Mouse (Mus musculus): Measurements from ENCODE around the gene Fam166b. TPM values are rescaled to one million over a fixed set of nuclear protein-coding genes. Genes with fewer than 3 reads are reported as not detected.

Fam166b gene
- polyA plus RNA-seq, 1 experiment from 2014 or later, result 0.16 TPM

- Histone ChIP-seq H3K9me3 (ENCODE audit: control insufficient read depth) (no peaks in the 10 kb centered on the region), H3K27ac (ENCODE audit: low read depth, low read length) (no peak overlapping the region), H3K27me3 (replicated peaks; ENCODE audit: control insufficient read depth, insufficient read depth, low read length) (no peaks in the 10 kb centered on the region), H3K4me2 (replicated peaks; ENCODE audit: low read depth) (no peak overlapping the region), H3K4me3 (ENCODE audit: low read depth, low read length) (no peak overlapping the region), H3K36me3 (ENCODE audit: control insufficient read depth, insufficient read depth) (no peaks in the 10 kb centered on the region), H3K4me1 (replicated peaks; ENCODE audit: control insufficient read depth, insufficient read depth, low read length) (peaks cover 6% of the 10 kb centered on the region), H3K9ac (ENCODE audit: low read depth, low read length) (no peak overlapping the region)
- no peak for TF ChIP-seq CTCF (IDR thresholded peaks at IDR 0.05; ENCODE audit: low read depth)
- ATAC-seq, result no peak
- WGBS, result 85% methylated on average over 5 of the region's 5 CpGs
These were observed 32.6 kb downstream of the Fam166b start for GRCm38 (mm10) chr4:43396381-43396780.

- ATAC-seq, result no peak
- Histone ChIP-seq H3K27ac (ENCODE audit: low read depth, low read length) (no peak overlapping the region), H3K9ac (ENCODE audit: low read depth, low read length) (no peak overlapping the region)
These were observed 33.1 kb downstream of the Fam166b start for GRCm38 (mm10) chr4:43395836-43396235.

GRCm38 (mm10) chr4:43395147-43395546, 33.8 kb downstream of the Fam166b start:
- peak overlapping the region; percentile 63 for H3K27ac ChIP-seq (ENCODE audit: low read depth, low read length)
- no peak overlapping the region for H3K4me3 ChIP-seq (ENCODE audit: low read depth, low read length)
- peaks cover 6% of the 10 kb centered on the region for H3K4me1 ChIP-seq (replicated peaks; ENCODE audit: control insufficient read depth, insufficient read depth, low read length)
- ATAC-seq, result no peak
- H3K9ac ChIP-seq (ENCODE audit: low read depth, low read length), result no peak overlapping the region; the same call in 1 of the 2 replicates
- no peaks in the 10 kb centered on the region for H3K27me3 ChIP-seq (replicated peaks; ENCODE audit: control insufficient read depth, insufficient read depth, low read length)
- H3K9me3 ChIP-seq (ENCODE audit: control insufficient read depth), result no peaks in the 10 kb centered on the region
- H3K36me3 ChIP-seq (ENCODE audit: control insufficient read depth, insufficient read depth), result no peaks in the 10 kb centered on the region
- H3K4me2 ChIP-seq (replicated peaks; ENCODE audit: low read depth), result no peak overlapping the region
- no peak for TF ChIP-seq CTCF (IDR thresholded peaks at IDR 0.05; ENCODE audit: low read depth)
- 78% methylated on average over 5 of the region's 5 CpGs for WGBS

More at GRCm38 (mm10) chr4:43395836-43396235, 33.1 kb downstream of the Fam166b start:
- Histone ChIP-seq H3K4me1 (replicated peaks; ENCODE audit: control insufficient read depth, insufficient read depth, low read length) (peaks cover 6% of the 10 kb centered on the region), H3K36me3 (ENCODE audit: control insufficient read depth, insufficient read depth) (no peaks in the 10 kb centered on the region), H3K9me3 (ENCODE audit: control insufficient read depth) (no peaks in the 10 kb centered on the region), H3K27me3 (replicated peaks; ENCODE audit: control insufficient read depth, insufficient read depth, low read length) (no peaks in the 10 kb centered on the region), H3K4me3 (ENCODE audit: low read depth, low read length) (no peak overlapping the region), H3K4me2 (replicated peaks; ENCODE audit: low read depth) (no peak overlapping the region)
- TF ChIP-seq CTCF (IDR thresholded peaks at IDR 0.05; ENCODE audit: low read depth), result no peak
- WGBS, result 68% methylated on average over 9 of the region's 9 CpGs

- H3K36me3 ChIP-seq (ENCODE audit: control insufficient read depth, insufficient read depth), result no peaks in the 10 kb centered on the region
- H3K4me2 ChIP-seq (replicated peaks; ENCODE audit: low read depth), result no peak overlapping the region
- peak overlapping the region; percentile 63 for H3K27ac ChIP-seq (ENCODE audit: low read depth, low read length)
- peaks cover 6% of the 10 kb centered on the region; the same call in 1 of the 2 replicates for H3K4me1 ChIP-seq (replicated peaks; ENCODE audit: control insufficient read depth, insufficient read depth, low read length)
- no peak overlapping the region for H3K4me3 ChIP-seq (ENCODE audit: low read depth, low read length)
- ATAC-seq, result peak; percentile 61
- WGBS, result 30% methylated on average over 15 of the region's 15 CpGs
- no peak for TF ChIP-seq CTCF (IDR thresholded peaks at IDR 0.05; ENCODE audit: low read depth)
- no peak overlapping the region for H3K9ac ChIP-seq (ENCODE audit: low read depth, low read length)
- H3K9me3 ChIP-seq (ENCODE audit: control insufficient read depth), result no peaks in the 10 kb centered on the region
- no peaks in the 10 kb centered on the region for H3K27me3 ChIP-seq (replicated peaks; ENCODE audit: control insufficient read depth, insufficient read depth, low read length)
These were observed 34.5 kb downstream of the Fam166b start for GRCm38 (mm10) chr4:43394345-43394891.

GRCm38 (mm10) chr4:43391521-43392050, 37.3 kb downstream of the Fam166b start:
- H3K9ac ChIP-seq (ENCODE audit: low read depth, low read length), result no peak overlapping the region
- no peaks in the 10 kb centered on the region for H3K9me3 ChIP-seq (ENCODE audit: control insufficient read depth)
- ATAC-seq, result no peak
- WGBS, result 83% methylated on average over 3 of the region's 3 CpGs
- H3K4me2 ChIP-seq (replicated peaks; ENCODE audit: low read depth), result no peak overlapping the region
- TF ChIP-seq CTCF (IDR thresholded peaks at IDR 0.05; ENCODE audit: low read depth), result no peak
- no peaks in the 10 kb centered on the region for H3K27me3 ChIP-seq (replicated peaks; ENCODE audit: control insufficient read depth, insufficient read depth, low read length)
- no peak overlapping the region for H3K4me3 ChIP-seq (ENCODE audit: low read depth, low read length)
- no peaks in the 10 kb centered on the region for H3K4me1 ChIP-seq (replicated peaks; ENCODE audit: control insufficient read depth, insufficient read depth, low read length)
- H3K36me3 ChIP-seq (ENCODE audit: control insufficient read depth, insufficient read depth), result peaks cover 7% of the 10 kb centered on the region; the same call in 1 of the 2 replicates
- no peak overlapping the region for H3K27ac ChIP-seq (ENCODE audit: low read depth, low read length)

GRCm38 (mm10) chr4:43389845-43390440, 39.0 kb downstream of the Fam166b start:
- H3K4me2 ChIP-seq (replicated peaks; ENCODE audit: low read depth), result no peak overlapping the region
- no peak overlapping the region for H3K4me3 ChIP-seq (ENCODE audit: low read depth, low read length)
- no peak for ATAC-seq
- WGBS, result 64% methylated on average over 9 of the region's 9 CpGs
- no peaks in the 10 kb centered on the region for H3K9me3 ChIP-seq (ENCODE audit: control insufficient read depth)
- H3K9ac ChIP-seq (ENCODE audit: low read depth, low read length), result no peak overlapping the region
- no peak for TF ChIP-seq CTCF (IDR thresholded peaks at IDR 0.05; ENCODE audit: low read depth)
- H3K27ac ChIP-seq (ENCODE audit: low read depth, low read length), result 0 out of 2 replicates have a peak overlapping the region, but pooled peaks have one; percentile 21
- no peaks in the 10 kb centered on the region; the same call in 1 of the 2 replicates for H3K4me1 ChIP-seq (replicated peaks; ENCODE audit: control insufficient read depth, insufficient read depth, low read length)
- H3K36me3 ChIP-seq (ENCODE audit: control insufficient read depth, insufficient read depth), result peaks cover 7% of the 10 kb centered on the region; the same call in 1 of the 2 replicates
- no peaks in the 10 kb centered on the region for H3K27me3 ChIP-seq (replicated peaks; ENCODE audit: control insufficient read depth, insufficient read depth, low read length)

Data from intestine, postnatal 0 days (tissue).